Mouse (Mus musculus) embryonic stem cell, embryonic (primary cell): Measurements from ENCODE around the gene Cenpb.

Experiments used
- CTCF ChIA-PET, 4 experiments: fragments of 300-600 bp in 2 of 4; fragments of 350-600 bp in 2 of 4; sonication (Branson Sonifier 250); formaldehyde crosslinking; loops; one replicate each; lab custom pipeline; 2022; ENCODE audit warnings: inconsistent platforms in 2 of 4; lab: Charles Lee
- POLR2A ChIA-PET, 4 experiments: fragments of 300-600 bp in 2 of 4; fragments of 350-600 bp in 2 of 4; sonication (Branson Sonifier 250); formaldehyde crosslinking; loops; one replicate each; lab custom pipeline; 2022; ENCODE audit warnings: antibody characterized with exemption in 4 of 4, inconsistent platforms in 1 of 4; lab: Charles Lee

Gene Cenpb

GRCm38 (mm10) chr2:131186771-131187601 lies 7.1 kb upstream of the Cenpb start, which contains the start of the genes Cdc25b and Spef1:
TSS of gene Cdc25b (plus strand) at chr2:131186949.
TSS of gene Spef1 (minus strand) at chr2:131187282.
- CTCF ChIA-PET, result interaction anchor here (0.6 to 2.6 kb wide), 29 partner anchors 9 to 359 kb away, joined by 3 to 19 read pairs (median 4); partner anchors contain the start of genes 1700037H04Rik (in 2 of the 4), Mavs (in 2 of the 4) and Pank2 (in 1 of the 4)

GRCm38 (mm10) chr2:131186343-131186742 lies 6.5 kb upstream of the Cenpb start:
- ChIA-PET POLR2A (interaction anchor here (0.5 to 4.9 kb wide), 55 partner anchors 9 to 1050 kb away, joined by 3 to 53 read pairs (median 4); partner anchors contain the start of genes 1700037H04Rik (in 4 of the 4), Ddrgk1 (in 1 of the 4), Mavs (in 1 of the 4) and Pank2 (in 1 of the 4)), CTCF (interaction anchor here (0.6 to 2.6 kb wide), 23 partner anchors 9 to 359 kb away, joined by 3 to 19 read pairs (median 4); partner anchors contain the start of genes 1700037H04Rik (in 2 of the 4) and Mavs (in 1 of the 4))

More at GRCm38 (mm10) chr2:131186771-131187601, 7.1 kb upstream of the Cenpb start, which contains the start of the genes Cdc25b and Spef1:
- POLR2A ChIA-PET, result interaction anchor here (0.6 to 4.9 kb wide), 66 partner anchors 8 to 1049 kb away, joined by 3 to 53 read pairs (median 4); partner anchors contain the start of genes 1700037H04Rik (in 4 of the 4), Ddrgk1 (in 1 of the 4), Mavs (in 1 of the 4) and Pank2 (in 1 of the 4)

GRCm38 (mm10) chr2:131179246-131179886 lies 501 bp downstream of the Cenpb start:
- POLR2A ChIA-PET, result interaction anchor here (0.6 to 2.4 kb wide), 49 partner anchors 8 to 515 kb away, joined by 3 to 22 read pairs (median 4); partner anchors contain the start of genes 1700037H04Rik (in 3 of the 4), Mavs (in 2 of the 4), Pank2 (in 2 of the 4) and Rnf24 (in 2 of the 4)
- CTCF ChIA-PET, result interaction anchor here in 3 of 4 experiments (0.7 to 4.1 kb wide), 9 partner anchors 8 to 76 kb away, joined by 3 to 11 read pairs (median 4); partner anchors contain the start of gene 1700037H04Rik (in 1 of the 3)

GRCm38 (mm10) chr2:131178828-131179245 lies 1.0 kb downstream of the Cenpb start:
- ChIA-PET CTCF (interaction anchor here in 3 of 4 experiments (0.7 to 4.1 kb wide), 9 partner anchors 8 to 77 kb away, joined by 3 to 11 read pairs (median 4); partner anchors contain the start of gene 1700037H04Rik (in 1 of the 3)), POLR2A (interaction anchor here (0.6 to 2.4 kb wide), 47 partner anchors 8 to 515 kb away, joined by 3 to 22 read pairs (median 4); partner anchors contain the start of genes 1700037H04Rik (in 3 of the 4), Mavs (in 2 of the 4), Pank2 (in 2 of the 4) and Rnf24 (in 2 of the 4))

- POLR2A ChIA-PET, result interaction anchor here in 3 of 4 experiments (0.7 to 8.3 kb wide), 14 partner anchors 8 to 123 kb away, joined by 3 to 53 read pairs (median 5); partner anchors contain the start of genes 1700037H04Rik (in 3 of the 3), Cdc25b (in 3 of the 3), Spef1 (in 3 of the 3) and Pank2 (in 1 of the 3)
- CTCF ChIA-PET, result interaction anchor here in 2 of 4 experiments (1.4 to 4.1 kb wide), 3 partner anchors 9 to 32 kb away, joined by 3 to 12 read pairs (median 11); partner anchors contain the start of genes 1700037H04Rik (in 1 of the 2), Cdc25b (in 1 of the 2) and Spef1 (in 1 of the 2)
Measured at GRCm38 (mm10) chr2:131177932-131178331, 1.9 kb downstream of the Cenpb start.

GRCm38 (mm10) chr2:131176491-131176890 lies 3.4 kb downstream of the Cenpb start:
- ChIA-PET CTCF (interaction anchor here in 2 of 4 experiments (1.9 to 4.1 kb wide), 3 partner anchors 10 to 33 kb away, joined by 4 to 12 read pairs (median 11); partner anchors contain the start of genes Cdc25b (in 1 of the 2) and Spef1 (in 1 of the 2)), POLR2A (interaction anchor here in 3 of 4 experiments (0.6 to 8.3 kb wide), 17 partner anchors 10 to 1569 kb away, joined by 3 to 53 read pairs (median 4); partner anchors contain the start of genes 1700037H04Rik (in 2 of the 3), Cdc25b (in 2 of the 3), Spef1 (in 2 of the 3) and Ap5s1 (in 1 of the 3))

- POLR2A ChIA-PET, result interaction anchor here in 3 of 4 experiments (0.6 to 8.3 kb wide), 27 partner anchors 10 to 1568 kb away, joined by 3 to 53 read pairs (median 4); partner anchors contain the start of genes 1700037H04Rik (in 3 of the 3), Cdc25b (in 2 of the 3), Spef1 (in 2 of the 3) and Ap5s1 (in 1 of the 3)
- CTCF ChIA-PET, result interaction anchor here in 2 of 4 experiments (1.9 to 4.1 kb wide), 4 partner anchors 11 to 34 kb away, joined by 4 to 12 read pairs (median 9); partner anchors contain the start of genes Cdc25b (in 1 of the 2) and Spef1 (in 1 of the 2)
Measured at GRCm38 (mm10) chr2:131175945-131176309, 3.9 kb downstream of the Cenpb start.

GRCm38 (mm10) chr2:131175286-131175944 lies 4.5 kb downstream of the Cenpb start:
- POLR2A ChIA-PET, result interaction anchor here (0.7 to 8.3 kb wide), 33 partner anchors 11 to 220 kb away, joined by 3 to 53 read pairs (median 4); partner anchors contain the start of genes 1700037H04Rik (in 3 of the 4), Cdc25b (in 3 of the 4), Spef1 (in 3 of the 4) and Mavs (in 2 of the 4)
- CTCF ChIA-PET, result interaction anchor here in 3 of 4 experiments (0.7 to 2.1 kb wide), 4 partner anchors 11 to 269 kb away, joined by 3 to 7 read pairs (median 4); partner anchors contain the start of genes 4930402H24Rik (in 1 of the 3) and Atrn (in 1 of the 3)

- POLR2A ChIA-PET, result interaction anchor here (0.7 to 8.3 kb wide), 30 partner anchors 11 to 220 kb away, joined by 3 to 53 read pairs (median 4); partner anchors contain the start of genes 1700037H04Rik (in 3 of the 4), Cdc25b (in 3 of the 4), Spef1 (in 3 of the 4) and Mavs (in 2 of the 4)
Measured at GRCm38 (mm10) chr2:131174700-131175099, 5.2 kb downstream of the Cenpb start.

GRCm38 (mm10) chr2:131172322-131172721 lies 7.5 kb downstream of the Cenpb start:
- ChIA-PET CTCF (interaction anchor here in 3 of 4 experiments (0.5 to 3.0 kb wide), 9 partner anchors 12 to 373 kb away, joined by 3 to 16 read pairs (median 6); partner anchors contain the start of genes 1700037H04Rik (in 1 of the 3), Cdc25b (in 1 of the 3) and Spef1 (in 1 of the 3)), POLR2A (interaction anchor here (0.5 to 8.3 kb wide), 28 partner anchors 9 to 576 kb away, joined by 3 to 95 read pairs (median 4); partner anchors contain the start of genes 1700037H04Rik (in 3 of the 4), Cdc25b (in 2 of the 4), Pank2 (in 2 of the 4) and Spef1 (in 2 of the 4))

More at GRCm38 (mm10) chr2:131174700-131175099, 5.2 kb downstream of the Cenpb start:
- CTCF ChIA-PET, result interaction anchor here in 3 of 4 experiments (0.7 to 2.1 kb wide), 4 partner anchors 11 to 269 kb away, joined by 3 to 7 read pairs (median 4); partner anchors contain the start of genes 4930402H24Rik (in 1 of the 3) and Atrn (in 1 of the 3)

GRCm38 (mm10) chr2:131171401-131172104 lies 8.3 kb downstream of the Cenpb start:
- ChIA-PET POLR2A (interaction anchor here (0.5 to 8.3 kb wide), 41 partner anchors 8 to 858 kb away, joined by 3 to 95 read pairs (median 5); partner anchors contain the start of genes 1700037H04Rik (in 4 of the 4), Cdc25b (in 3 of the 4), Spef1 (in 3 of the 4) and Cenpb (in 2 of the 4)), CTCF (interaction anchor here (1.0 to 3.0 kb wide), 15 partner anchors 8 to 374 kb away, joined by 3 to 16 read pairs (median 5); partner anchors contain the start of genes 1700037H04Rik (in 1 of the 4), Cdc25b (in 1 of the 4), Cenpb (in 1 of the 4) and Spef1 (in 1 of the 4))

- POLR2A ChIA-PET, result interaction anchor here (0.6 to 8.3 kb wide), 31 partner anchors 8 to 859 kb away, joined by 3 to 95 read pairs (median 7); partner anchors contain the start of genes 1700037H04Rik (in 4 of the 4), Cdc25b (in 3 of the 4), Spef1 (in 3 of the 4) and Cenpb (in 2 of the 4)
- CTCF ChIA-PET, result interaction anchor here (0.8 to 3.0 kb wide), 15 partner anchors 8 to 374 kb away, joined by 3 to 16 read pairs (median 5); partner anchors contain the start of genes Cenpb (in 2 of the 4), 1700037H04Rik (in 1 of the 4), Cdc25b (in 1 of the 4) and Spef1 (in 1 of the 4)
Measured at GRCm38 (mm10) chr2:131170936-131171335, 8.9 kb downstream of the Cenpb start.

- CTCF ChIA-PET, result interaction anchor here in 2 of 4 experiments (1.0 to 2.0 kb wide), 3 partner anchors 9 to 41 kb away, joined by 3 to 6 read pairs (median 4); partner anchors contain the start of gene 1700037H04Rik (in 1 of the 2)
- POLR2A ChIA-PET, result interaction anchor here (0.5 to 5.7 kb wide), 18 partner anchors 8 to 335 kb away, joined by 3 to 95 read pairs (median 5); partner anchors contain the start of genes 1700037H04Rik (in 4 of the 4), Cenpb (in 2 of the 4), Cdc25b (in 1 of the 4) and Spef1 (in 1 of the 4)
Measured at GRCm38 (mm10) chr2:131168914-131169313, 11.0 kb downstream of the Cenpb start.
